Mouse (Mus musculus) testis, postnatal 10 days (tissue): Measurements from ENCODE around the gene Gm20388.
A peak's percentile ranks its signal among the peaks of the same experiment; 100 is the strongest.

Experiments
- DNase-seq: peaks from one replicate; pipeline ENCODE4 v3.0.0; 2021; ENCODE audit warnings: low spot score

Gm20388 gene

GRCm38 (mm10) chr8:120549321-120549921, 638.8 kb downstream of the Gm20388 start:
- DNase-seq, result no peak

GRCm38 (mm10) chr8:120549922-120550321, 639.3 kb downstream of the Gm20388 start:
- no peak for DNase-seq

GRCm38 (mm10) chr8:120550430-120550829, 639.8 kb downstream of the Gm20388 start:
- DNase-seq, result no peak

- no peak for DNase-seq
Measured at GRCm38 (mm10) chr8:120550937-120551676, 640.5 kb downstream of the Gm20388 start.

- DNase-seq, result no peak
Measured at GRCm38 (mm10) chr8:120551677-120551980, 641.0 kb downstream of the Gm20388 start.

GRCm38 (mm10) chr8:120552509-120552908, 641.9 kb downstream of the Gm20388 start:
- no peak for DNase-seq

- no peak for DNase-seq
Measured at GRCm38 (mm10) chr8:120553441-120554123, 642.9 kb downstream of the Gm20388 start.

- no peak for DNase-seq
Measured at GRCm38 (mm10) chr8:120554466-120555039, 643.9 kb downstream of the Gm20388 start.

GRCm38 (mm10) chr8:120556198-120556892, 645.7 kb downstream of the Gm20388 start:
- DNase-seq, result no peak

- peak; percentile 75 for DNase-seq
Measured at GRCm38 (mm10) chr8:120557170-120557965, 646.7 kb downstream of the Gm20388 start.

GRCm38 (mm10) chr8:120558162-120558561, 647.5 kb downstream of the Gm20388 start:
- no peak for DNase-seq

- DNase-seq, result no peak
Measured at GRCm38 (mm10) chr8:120559654-120560053, 649.0 kb downstream of the Gm20388 start.

GRCm38 (mm10) chr8:120560535-120560934, 649.9 kb downstream of the Gm20388 start:
- DNase-seq, result no peak

- DNase-seq, result peak; percentile 66
Measured at GRCm38 (mm10) chr8:120561539-120562435, 651.1 kb downstream of the Gm20388 start.

- DNase-seq, result no peak
Measured at GRCm38 (mm10) chr8:120562680-120563347, 652.2 kb downstream of the Gm20388 start.

GRCm38 (mm10) chr8:120563348-120563724, 652.7 kb downstream of the Gm20388 start:
- DNase-seq, result no peak

- DNase-seq, result peak; percentile 90
Measured at GRCm38 (mm10) chr8:120563851-120564837, 653.5 kb downstream of the Gm20388 start.

GRCm38 (mm10) chr8:120565151-120565711, 654.6 kb downstream of the Gm20388 start:
- DNase-seq, result no peak
